Mouse (Mus musculus): ENCODE measurements around the gene Syt3. TPM values are rescaled to one million over a fixed set of nuclear protein-coding genes. Genes with fewer than 3 reads are reported as not detected.

Gene Syt3
- polyA plus RNA-seq, 1 experiment from 2014 or later = 17.6 TPM

- Histone ChIP-seq H3K4me3 (replicated peaks) (peak overlapping the region; percentile 88), H3K36me3 (peaks cover 31% of the 10 kb centered on the region), H3K9me3 (no peaks in the 10 kb centered on the region), H3K4me2 (replicated peaks) (peak overlapping the region; percentile 87), H3K27me3 (no peaks in the 10 kb centered on the region), H3K9ac (replicated peaks) (peak overlapping the region; percentile 100), H3K27ac (peak overlapping the region; percentile 99), H3K4me1 (replicated peaks) (peaks cover 80% of the 10 kb centered on the region)
- 0% methylated on average over 12 of the region's 14 CpGs for WGBS
- ATAC-seq = peak; percentile 53
Measured at GRCm38 (mm10) chr7:44442407-44442821, 58.5 kb downstream of the Syt3 start.

DNA sequence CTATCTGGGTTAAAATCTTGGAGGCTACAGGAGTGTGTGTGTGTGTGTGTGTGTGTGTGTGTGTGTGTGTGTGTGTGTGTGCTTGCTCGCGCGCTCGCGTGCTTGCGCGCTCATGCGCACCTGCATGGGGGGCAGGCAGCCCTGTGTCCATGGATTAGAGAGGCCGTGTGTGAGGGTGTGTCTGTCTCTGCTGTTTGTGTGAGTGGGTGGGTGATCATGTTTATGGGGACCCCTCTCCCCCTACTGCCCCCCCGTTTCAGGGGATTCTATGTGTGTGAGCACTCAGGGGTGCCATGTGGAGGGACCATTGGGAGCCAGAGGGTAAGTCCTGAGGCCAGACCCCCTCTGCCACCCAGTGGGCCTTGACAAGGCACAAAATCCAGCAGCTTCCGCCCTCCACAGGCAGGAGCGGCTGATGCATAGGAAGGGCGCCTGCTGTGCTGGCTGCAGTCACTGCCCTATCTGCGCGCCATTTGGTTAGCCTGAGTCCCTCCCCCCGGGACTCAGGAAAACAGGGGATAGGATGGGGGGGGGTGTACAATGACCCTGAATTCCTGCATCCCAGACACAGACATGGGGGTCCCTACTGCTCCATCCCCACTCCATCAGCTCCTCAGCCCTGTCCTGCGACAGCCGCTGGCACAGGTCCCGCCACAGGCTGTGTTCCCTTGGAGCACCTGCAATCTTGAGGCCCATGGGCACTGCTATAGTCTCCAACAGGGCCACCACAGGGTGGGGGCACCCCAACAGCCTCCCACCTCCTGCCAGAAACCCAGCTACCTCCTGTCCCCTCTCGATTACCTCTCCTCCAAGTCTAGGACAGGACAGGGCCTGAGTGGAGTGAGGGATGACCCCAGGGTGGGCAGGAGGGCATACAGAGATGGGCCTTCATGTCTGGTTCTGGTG lies 59.6 kb downstream of the Syt3 start:
- peak overlapping the region; percentile 87 for H3K4me2 ChIP-seq (replicated peaks)
- no peaks in the 10 kb centered on the region for H3K27me3 ChIP-seq
- H3K4me3 ChIP-seq (replicated peaks) = peak overlapping the region; percentile 88
- peaks cover 37% of the 10 kb centered on the region for H3K36me3 ChIP-seq
- WGBS = 7% methylated on average over 19 of the region's 20 CpGs
- H3K27ac ChIP-seq = peak overlapping the region; percentile 99
- peaks cover 80% of the 10 kb centered on the region for H3K4me1 ChIP-seq (replicated peaks)
- ATAC-seq = peak; percentile 62
- H3K9ac ChIP-seq (replicated peaks) = peak overlapping the region; percentile 100
- no peaks in the 10 kb centered on the region for H3K9me3 ChIP-seq

DNA sequence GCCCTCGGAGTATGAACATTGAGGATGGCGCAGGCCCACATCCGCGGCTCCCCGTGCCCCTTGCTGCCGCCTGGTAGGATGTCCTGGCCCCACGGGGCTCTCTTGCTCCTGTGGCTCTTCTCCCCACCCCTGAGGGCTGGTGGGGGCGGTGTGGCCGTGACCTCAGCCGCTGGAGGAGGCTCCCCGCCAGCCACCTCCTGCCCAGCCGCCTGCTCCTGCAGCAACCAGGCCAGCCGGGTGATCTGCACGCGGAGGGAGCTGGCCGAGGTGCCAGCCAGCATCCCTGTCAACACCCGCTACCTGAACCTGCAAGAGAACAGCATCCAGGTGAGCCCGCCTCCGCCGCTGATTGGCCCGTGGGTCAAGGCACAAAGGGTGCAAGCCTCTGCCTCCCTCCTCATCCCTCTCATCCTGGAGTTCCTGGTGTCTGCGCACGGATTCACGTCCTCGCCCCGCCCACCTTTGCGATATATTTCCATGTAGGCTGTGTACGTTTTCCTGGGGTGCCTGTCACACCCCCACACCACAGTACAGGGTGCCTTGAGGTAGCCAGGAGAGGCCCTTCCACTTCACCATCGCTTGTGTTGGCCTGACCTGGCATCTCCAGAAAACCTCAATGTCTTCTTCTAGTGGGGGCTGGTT lies 61.1 kb downstream of the Syt3 start:
- Histone ChIP-seq H3K4me3 (replicated peaks) (peak overlapping the region; percentile 88), H3K27ac (peak overlapping the region; percentile 15), H3K4me2 (replicated peaks) (peak overlapping the region; percentile 87), H3K9me3 (no peaks in the 10 kb centered on the region), H3K27me3 (no peaks in the 10 kb centered on the region), H3K36me3 (peaks cover 52% of the 10 kb centered on the region), H3K9ac (replicated peaks) (peak overlapping the region; percentile 100), H3K4me1 (replicated peaks) (peaks cover 82% of the 10 kb centered on the region)
- no peak for ATAC-seq
- 38% methylated on average over 29 of the region's 29 CpGs for WGBS

GRCm38 (mm10) chr7:44445528-44445923 lies 61.6 kb downstream of the Syt3 start:
- Histone ChIP-seq H3K27me3 (no peaks in the 10 kb centered on the region), H3K36me3 (peaks cover 57% of the 10 kb centered on the region)
- no peak for ATAC-seq

DNA sequence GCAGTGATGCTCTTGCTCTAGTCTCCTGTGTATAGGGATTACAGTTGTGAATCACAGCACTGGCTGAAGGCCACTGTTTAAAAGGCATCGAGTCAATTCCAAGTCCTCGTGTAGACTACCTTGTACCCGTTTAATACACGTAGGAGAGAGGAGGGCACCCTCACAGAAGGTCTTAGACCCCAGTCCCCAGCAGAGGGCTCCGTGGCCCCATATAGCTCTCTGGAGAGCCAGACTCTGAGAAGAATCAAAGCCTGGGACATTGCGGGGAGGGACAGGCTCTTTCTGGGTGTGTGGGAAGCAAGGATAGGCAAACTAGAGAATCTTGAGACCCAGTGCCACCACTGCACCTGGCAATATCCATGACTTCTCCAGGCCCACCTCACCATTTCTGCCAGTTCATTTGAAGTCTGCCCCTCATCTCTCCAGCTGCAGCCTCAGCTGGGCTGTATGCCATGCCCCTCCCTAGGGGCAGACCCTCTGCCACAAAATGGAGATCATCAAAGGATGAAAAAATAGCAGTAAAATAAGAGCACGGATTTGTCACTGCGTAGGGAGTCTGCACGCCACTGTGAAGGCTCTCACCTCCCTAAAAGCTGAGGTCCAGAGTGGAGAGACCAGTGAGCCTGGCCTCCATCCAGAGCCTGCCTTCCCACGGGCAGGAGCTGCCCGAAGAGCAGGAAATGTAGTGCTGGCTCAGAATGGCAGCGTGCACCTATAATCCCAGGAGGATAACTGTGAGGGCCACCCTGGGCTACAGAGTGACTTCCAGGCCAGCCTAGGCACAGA lies 62.4 kb downstream of the Syt3 start:
- 0 out of 2 replicates have a peak overlapping the region, but pooled peaks have one; percentile 25 for H3K27ac ChIP-seq
- no peak for ATAC-seq
- H3K4me2 ChIP-seq (replicated peaks) = peak overlapping the region; percentile 87
- H3K4me3 ChIP-seq (replicated peaks) = peak overlapping the region; percentile 88
- H3K4me1 ChIP-seq (replicated peaks) = peaks cover 78% of the 10 kb centered on the region
- WGBS = 55% methylated on average over 12 of the region's 12 CpGs
- no peaks in the 10 kb centered on the region for H3K9me3 ChIP-seq
- peaks cover 58% of the 10 kb centered on the region for H3K36me3 ChIP-seq
- H3K9ac ChIP-seq (replicated peaks) = peak overlapping the region; percentile 100
- H3K27me3 ChIP-seq = no peaks in the 10 kb centered on the region

More at GRCm38 (mm10) chr7:44445528-44445923, 61.6 kb downstream of the Syt3 start:
- H3K9ac ChIP-seq (replicated peaks) = peak overlapping the region; percentile 100
- H3K4me1 ChIP-seq (replicated peaks) = peaks cover 81% of the 10 kb centered on the region
- WGBS = 41% methylated on average over 7 of the region's 7 CpGs
- peak overlapping the region; percentile 87 for H3K4me2 ChIP-seq (replicated peaks)
- H3K4me3 ChIP-seq (replicated peaks) = peak overlapping the region; percentile 88
- peak overlapping the region; percentile 15 for H3K27ac ChIP-seq
- H3K9me3 ChIP-seq = no peaks in the 10 kb centered on the region

Other genes starting within 250 kb of the Syt3 start
- not detected in 2 replicates for gene Klk1b16, start 247.3 kb upstream of the Syt3 start, polyA plus RNA-seq (2015; fragmentation: Nextera tagmentation; extraction: Ambion mirVana)
- gene Klk1b24, start 195.9 kb upstream of the Syt3 start, polyA plus RNA-seq (2015; fragmentation: Nextera tagmentation; extraction: Ambion mirVana) = not detected in 2 replicates
- not detected in 2 replicates for gene Klk1b3, start 185.9 kb upstream of the Syt3 start, polyA plus RNA-seq (2015; fragmentation: Nextera tagmentation; extraction: Ambion mirVana)
- gene Klk1b4, start 176.7 kb upstream of the Syt3 start, polyA plus RNA-seq (2015; fragmentation: Nextera tagmentation; extraction: Ambion mirVana) = not detected in 2 replicates
- gene Klk1b5, start 168.2 kb upstream of the Syt3 start, polyA plus RNA-seq (2015; fragmentation: Nextera tagmentation; extraction: Ambion mirVana) = not detected in 2 replicates
- gene Klk1, start 158.7 kb upstream of the Syt3 start, polyA plus RNA-seq (2015; fragmentation: Nextera tagmentation; extraction: Ambion mirVana) = not detected in 2 replicates
- not detected in 2 replicates for gene Gm36864, start 147.9 kb upstream of the Syt3 start, polyA plus RNA-seq (2015; fragmentation: Nextera tagmentation; extraction: Ambion mirVana)
- 1.5 and 1.6 TPM in 2 replicates for gene 1700028J19Rik, start 137.4 kb upstream of the Syt3 start, polyA plus RNA-seq (2015; fragmentation: Nextera tagmentation; extraction: Ambion mirVana)
- gene 2410002F23Rik, start 137.4 kb upstream of the Syt3 start, polyA plus RNA-seq (2015; fragmentation: Nextera tagmentation; extraction: Ambion mirVana) = 205 and 217 TPM in 2 replicates
- gene Acp4, start 126.7 kb upstream of the Syt3 start, polyA plus RNA-seq (2015; fragmentation: Nextera tagmentation; extraction: Ambion mirVana) = 0.09 TPM in 1 of 2 replicates, not detected in the other
- gene Gm15517, start 122.7 kb upstream of the Syt3 start, polyA plus RNA-seq (2015; fragmentation: Nextera tagmentation; extraction: Ambion mirVana) = not detected in 2 replicates
- gene Clec11a, start 77.2 kb upstream of the Syt3 start, polyA plus RNA-seq (2015; fragmentation: Nextera tagmentation; extraction: Ambion mirVana) = 3.7 and 4.0 TPM in 2 replicates
- 26.0 and 26.4 TPM in 2 replicates for gene Shank1, start 73.8 kb upstream of the Syt3 start, polyA plus RNA-seq (2015; fragmentation: Nextera tagmentation; extraction: Ambion mirVana)
- 0.70 and 1.4 TPM in 2 replicates for gene 1700008O03Rik, start 1.7 kb downstream of the Syt3 start, polyA plus RNA-seq (2015; fragmentation: Nextera tagmentation; extraction: Ambion mirVana)
- 15.7 and 16.4 TPM in 2 replicates for gene Lrrc4b, start 44.9 kb downstream of the Syt3 start, polyA plus RNA-seq (2015; fragmentation: Nextera tagmentation; extraction: Ambion mirVana)
- 8.6 and 10.8 TPM in 2 replicates for gene Aspdh, start 81.3 kb downstream of the Syt3 start, polyA plus RNA-seq (2015; fragmentation: Nextera tagmentation; extraction: Ambion mirVana)
- gene Josd2, start 83.9 kb downstream of the Syt3 start, polyA plus RNA-seq (2015; fragmentation: Nextera tagmentation; extraction: Ambion mirVana) = 41.6 and 44.8 TPM in 2 replicates
- 118 and 129 TPM in 2 replicates for gene Emc10, start 112.4 kb downstream of the Syt3 start, polyA plus RNA-seq (2015; fragmentation: Nextera tagmentation; extraction: Ambion mirVana)
- gene Fam71e1, start 112.5 kb downstream of the Syt3 start, polyA plus RNA-seq (2015; fragmentation: Nextera tagmentation; extraction: Ambion mirVana) = 43.0 and 46.1 TPM in 2 replicates
- gene Mybpc2, start 140.6 kb downstream of the Syt3 start, polyA plus RNA-seq (2015; fragmentation: Nextera tagmentation; extraction: Ambion mirVana) = 0.16 and 0.23 TPM in 2 replicates
- not detected in 2 replicates for gene Spib, start 148.0 kb downstream of the Syt3 start, polyA plus RNA-seq (2015; fragmentation: Nextera tagmentation; extraction: Ambion mirVana)
- gene Pold1, start 164.7 kb downstream of the Syt3 start, polyA plus RNA-seq (2015; fragmentation: Nextera tagmentation; extraction: Ambion mirVana) = 38.7 and 40.1 TPM in 2 replicates
- 71.3 and 74.9 TPM in 2 replicates for gene Nr1h2, start 169.8 kb downstream of the Syt3 start, polyA plus RNA-seq (2015; fragmentation: Nextera tagmentation; extraction: Ambion mirVana)
- 0.64 and 1.3 TPM in 2 replicates for gene Napsa, start 188.3 kb downstream of the Syt3 start, polyA plus RNA-seq (2015; fragmentation: Nextera tagmentation; extraction: Ambion mirVana)
- 3.7 and 4.4 TPM in 2 replicates for gene Kcnc3, start 206.6 kb downstream of the Syt3 start, polyA plus RNA-seq (2015; fragmentation: Nextera tagmentation; extraction: Ambion mirVana)

All from midbrain, embryonic 13.5 days (tissue).